Mouse (Mus musculus) layer of hippocampus, adult 11-12 months (tissue): ENCODE measurements around the gene Mrpl12.
"Not testable (repeated sequence)": the region's sequence is repeated elsewhere in the genome, so short reads cannot be mapped to it uniquely, and the experiment has no call there.

Source experiments
- DNase-seq: peaks from one replicate; pipeline ENCODE4 v3.0.0; 2022; ENCODE audit warnings: low spot score

The Mrpl12 gene

DNA sequence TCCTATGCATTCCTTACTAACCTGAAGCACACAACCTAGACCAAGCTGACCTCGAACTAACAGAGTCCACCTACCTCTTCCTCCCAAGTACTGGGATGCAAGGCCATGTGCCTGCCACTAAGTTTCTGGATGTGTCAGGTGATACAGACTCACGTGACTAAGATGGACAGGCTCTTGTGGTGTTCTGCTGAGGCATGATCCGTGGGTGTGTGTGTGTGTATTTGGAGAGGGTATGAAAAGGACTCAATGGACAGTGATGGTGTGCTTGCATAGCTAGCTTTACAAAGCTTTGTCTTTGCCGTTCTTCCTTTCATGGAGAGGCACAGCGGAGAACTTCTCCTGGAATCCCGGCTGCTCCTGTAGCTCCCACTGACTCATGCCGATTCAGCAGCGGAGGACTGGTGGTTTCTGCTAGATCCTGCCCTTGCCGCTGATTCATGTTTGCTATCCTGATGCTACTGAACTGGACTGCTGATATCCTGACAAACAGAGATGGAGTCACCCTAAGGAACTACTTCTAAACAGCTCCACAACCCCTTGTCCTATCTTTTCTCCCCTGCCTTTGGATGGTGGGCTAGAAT, 24.0 kb downstream of the Mrpl12 start:
- no peak for DNase-seq

DNA sequence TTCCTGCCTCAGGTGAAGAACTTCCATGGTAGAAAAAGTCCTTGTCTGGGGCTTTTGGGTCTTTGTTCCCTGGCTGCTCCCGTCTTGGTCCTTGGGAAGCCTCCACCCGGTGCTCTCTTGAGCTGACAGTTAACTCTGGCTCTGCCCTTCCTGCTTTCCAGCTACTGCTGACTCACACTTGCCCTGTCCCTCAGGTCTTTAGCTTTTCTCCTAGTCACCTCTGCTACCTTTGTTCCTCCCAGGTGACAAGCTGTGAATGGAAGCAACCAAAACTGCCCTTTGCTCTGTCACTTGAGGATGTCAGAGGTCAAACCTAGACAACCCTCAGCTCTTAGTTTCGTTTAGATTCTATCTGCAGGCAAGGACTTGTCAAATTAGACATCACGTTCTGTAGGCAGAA, 25.5 kb downstream of the Mrpl12 start:
- DNase-seq: no peak

- no peak for DNase-seq
These were observed 26.1 kb downstream of the Mrpl12 start for GRCm38 (mm10) chr11:120510375-120511030.

DNA sequence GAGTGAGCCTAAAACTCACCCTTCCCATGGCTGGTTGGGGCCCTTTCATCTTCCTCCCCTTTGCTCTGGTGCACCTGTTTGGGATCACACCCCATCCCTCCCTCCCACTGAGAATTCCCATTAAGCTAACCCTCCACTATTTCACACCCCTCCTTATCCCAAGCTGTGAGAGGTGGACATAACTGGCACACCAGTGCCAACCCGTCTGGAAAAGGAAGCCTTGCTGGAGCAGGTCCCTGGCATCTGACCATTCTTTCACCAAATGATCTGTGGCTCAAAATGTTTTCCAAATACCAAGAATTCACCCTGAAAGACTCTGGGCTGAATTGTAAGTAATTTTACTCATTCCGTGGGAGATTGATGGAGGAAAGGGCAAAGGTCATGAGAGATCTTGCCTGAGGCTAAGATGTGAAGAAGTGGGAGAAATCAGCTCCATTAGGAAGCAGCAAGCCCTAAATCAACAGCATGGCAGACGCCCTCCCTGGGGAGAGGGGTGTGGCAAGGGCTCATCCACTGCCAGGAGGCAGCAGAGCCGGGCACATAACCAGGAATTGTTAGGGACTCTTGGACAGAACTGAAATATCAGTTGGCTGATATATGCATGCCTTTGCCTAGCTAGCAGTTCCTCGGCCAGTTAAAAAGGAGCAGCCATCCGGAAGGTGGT, 28.5 kb downstream of the Mrpl12 start:
- no peak for DNase-seq

- DNase-seq: not testable (repeated sequence)
These were observed 29.8 kb downstream of the Mrpl12 start for GRCm38 (mm10) chr11:120514262-120514661.

- peak; percentile 84 for DNase-seq
These were observed 31.2 kb downstream of the Mrpl12 start for GRCm38 (mm10) chr11:120515611-120516010.

GRCm38 (mm10) chr11:120517147-120517546, 32.7 kb downstream of the Mrpl12 start:
- no peak for DNase-seq

- peak; percentile 67 for DNase-seq
These were observed 33.6 kb downstream of the Mrpl12 start for GRCm38 (mm10) chr11:120518027-120518426.

- DNase-seq: no peak
These were observed 34.1 kb downstream of the Mrpl12 start for GRCm38 (mm10) chr11:120518558-120518957.

DNA sequence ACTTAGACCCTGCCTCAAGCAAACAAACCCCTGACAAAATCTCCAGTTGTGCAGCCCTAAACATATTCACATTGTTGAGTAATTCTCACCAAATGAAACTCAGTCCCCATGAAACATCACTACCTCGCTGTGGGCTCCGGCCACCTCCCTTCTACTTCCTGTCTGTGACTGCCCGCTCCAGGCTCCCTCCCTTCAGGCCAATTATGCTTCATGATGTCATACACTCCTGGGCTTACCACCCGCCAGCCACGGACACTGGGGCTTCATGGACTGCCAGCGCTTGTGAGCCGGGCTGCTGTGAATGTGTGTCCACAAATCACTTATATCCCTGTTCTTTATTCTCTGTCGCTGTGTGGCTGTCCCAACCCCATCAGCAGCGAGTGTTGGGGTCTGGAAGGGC, 35.3 kb downstream of the Mrpl12 start:
- DNase-seq: peak; percentile 28

GRCm38 (mm10) chr11:120520498-120520897, 36.1 kb downstream of the Mrpl12 start:
- no peak for DNase-seq

DNA sequence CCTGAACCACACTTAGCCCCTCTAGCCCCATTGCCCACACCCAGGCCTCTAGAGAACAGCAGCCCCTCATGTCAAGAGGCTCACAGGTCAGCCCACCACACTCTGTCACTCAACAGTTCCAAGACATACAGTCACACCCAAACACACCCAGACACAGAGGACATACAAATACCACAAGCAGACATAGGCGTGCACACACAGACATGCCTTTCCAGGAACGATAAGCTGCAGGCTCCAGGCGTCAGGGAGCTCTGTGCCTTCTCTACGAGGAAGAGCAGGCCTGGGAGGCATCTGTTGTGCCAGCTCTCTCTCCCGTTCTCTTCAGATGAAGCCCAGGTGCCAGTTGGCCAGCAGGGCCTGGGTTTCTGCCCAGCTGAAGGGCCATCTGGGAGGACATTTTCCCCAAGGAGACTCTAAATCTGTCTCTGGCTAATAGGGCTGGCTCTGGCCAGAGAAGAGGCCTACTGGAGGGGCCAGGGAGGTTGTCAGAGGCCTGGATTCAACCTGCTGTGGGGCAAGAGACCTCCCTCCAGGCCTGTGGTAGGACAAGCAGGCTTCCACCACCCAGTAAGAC, 36.6 kb downstream of the Mrpl12 start:
- DNase-seq: no peak

GRCm38 (mm10) chr11:120522581-120522980, 38.2 kb downstream of the Mrpl12 start:
- DNase-seq: no peak

- no peak for DNase-seq
These were observed 41.5 kb downstream of the Mrpl12 start for GRCm38 (mm10) chr11:120525959-120526358.

GRCm38 (mm10) chr11:120527690-120528354, 43.4 kb downstream of the Mrpl12 start:
- no peak for DNase-seq

GRCm38 (mm10) chr11:120528903-120529302, 44.5 kb downstream of the Mrpl12 start:
- DNase-seq: no peak

- DNase-seq: no peak
These were observed 45.9 kb downstream of the Mrpl12 start, which contains the start of gene Gcgr for GRCm38 (mm10) chr11:120530085-120530964. TSS of gene Gcgr (plus strand) at chr11:120530699.

DNA sequence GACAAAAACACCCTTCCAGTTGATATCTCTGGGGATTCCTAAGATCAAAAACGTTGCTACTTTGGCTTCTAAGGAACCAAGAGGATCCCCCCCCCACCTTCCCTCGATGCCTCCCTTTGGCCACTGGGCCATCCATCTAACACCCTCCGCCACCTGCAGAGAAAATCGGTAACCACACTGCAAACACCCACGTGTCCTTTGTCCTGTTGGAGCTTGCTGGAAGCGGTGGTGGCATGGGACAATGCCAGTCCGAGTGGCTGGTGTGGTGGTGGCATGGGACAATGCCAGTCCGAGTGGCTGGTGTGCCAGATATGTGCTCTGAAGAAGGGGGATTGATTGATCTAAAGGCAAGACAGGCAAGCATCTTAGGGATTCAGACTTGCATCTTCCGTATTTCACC, 47.2 kb downstream of the Mrpl12 start:
- DNase-seq: no peak

DNA sequence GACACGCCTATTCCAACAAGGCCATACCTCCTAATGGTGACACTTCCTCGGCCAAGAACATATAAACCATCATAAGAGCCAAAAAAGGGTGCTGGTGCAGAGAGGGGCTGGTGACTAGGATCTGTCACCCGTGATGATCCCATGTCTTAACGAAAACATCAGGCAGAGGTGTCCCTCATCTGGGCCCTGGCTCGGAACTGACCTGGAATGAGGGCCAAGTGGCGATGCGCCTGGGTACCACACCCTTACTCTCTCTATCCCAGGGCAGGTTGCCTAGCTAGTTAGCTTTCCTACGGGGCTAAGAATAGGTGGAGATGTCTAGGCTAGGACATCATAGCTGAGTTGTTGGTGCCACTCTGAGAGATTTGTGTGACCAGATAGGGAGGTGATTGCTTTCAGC, 49.7 kb downstream of the Mrpl12 start:
- no peak for DNase-seq

DNA sequence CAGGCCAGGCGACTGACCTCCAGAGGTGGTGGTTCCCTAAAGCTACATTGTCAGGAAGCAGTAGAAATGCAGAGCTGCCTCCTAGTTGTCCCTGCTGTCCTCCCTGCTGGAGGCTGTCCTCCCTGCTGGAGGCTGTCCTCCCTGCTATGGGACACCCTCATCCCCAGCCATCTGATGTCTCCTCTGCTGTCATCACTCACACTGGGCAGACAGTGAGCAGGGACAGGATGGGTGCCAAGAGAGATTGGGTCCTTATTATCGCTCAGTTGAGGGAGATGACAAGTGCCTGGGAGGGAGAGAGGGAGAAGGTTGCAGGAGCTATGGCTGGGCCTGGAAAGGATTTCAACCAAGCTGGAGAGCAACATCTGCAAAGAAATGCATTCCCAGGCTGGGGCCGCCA, 50.7 kb downstream of the Mrpl12 start:
- DNase-seq: no peak

DNA sequence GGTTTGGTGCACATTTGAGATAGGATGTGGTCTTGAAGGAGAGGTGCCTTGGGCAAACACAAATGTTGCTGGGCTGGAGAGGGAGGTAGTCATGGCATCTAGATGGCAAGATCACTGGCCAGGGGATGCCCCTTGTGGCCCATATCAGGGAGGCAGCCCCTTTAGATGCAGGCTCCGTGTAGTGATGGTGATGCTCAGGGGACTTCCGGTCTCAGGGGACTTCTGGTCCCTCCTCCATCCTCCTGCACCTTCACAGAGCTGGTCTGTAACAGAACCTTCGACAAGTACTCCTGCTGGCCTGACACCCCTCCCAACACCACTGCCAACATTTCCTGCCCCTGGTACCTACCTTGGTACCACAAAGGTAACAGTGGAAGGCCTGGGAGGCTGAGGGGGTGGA, 51.4 kb downstream of the Mrpl12 start:
- no peak for DNase-seq

DNA sequence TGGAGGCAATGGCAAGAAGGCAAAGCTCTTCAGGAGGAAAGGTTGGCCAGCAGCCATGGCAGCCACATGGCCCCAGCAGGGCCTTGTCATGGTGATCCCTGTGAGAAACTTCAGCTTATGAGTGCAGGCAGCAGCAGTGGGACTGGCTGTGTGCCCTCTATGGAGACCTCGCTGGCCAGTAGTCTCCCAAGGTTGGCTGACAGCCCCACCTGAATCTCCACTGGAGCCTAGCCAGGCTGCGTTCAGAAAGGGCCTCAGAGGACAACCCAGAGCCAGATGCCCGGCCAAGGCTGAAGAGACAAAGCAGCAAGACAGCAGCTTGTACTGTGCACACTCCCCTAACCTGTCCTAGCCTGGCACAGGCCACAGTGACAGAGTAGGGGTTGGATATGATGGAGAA, 54.1 kb downstream of the Mrpl12 start:
- no peak for DNase-seq
